Mouse (Mus musculus): ENCODE measurements around the gene Nim1k. TPM values are rescaled to one million over a fixed set of nuclear protein-coding genes. Genes with fewer than 3 reads are reported as not detected.

Gene Nim1k
- polyA plus RNA-seq, 1 experiment, result 0.19 TPM

- TF ChIP-seq POLR2A (IDR thresholded peaks at IDR 0.05; ENCODE audit: insufficient read depth, low read length) (no peak), EP300 (IDR thresholded peaks at IDR 0.05; ENCODE audit: insufficient read depth, low read depth, low read length) (no peak), CTCF (IDR thresholded peaks at IDR 0.05; ENCODE audit: low read depth, low read length) (no peak)
- Histone ChIP-seq H3K27ac (ENCODE audit: insufficient read depth, low read length) (peak overlapping the region; percentile 38; the same call in 1 of the 2 replicates), H3K9me3 (replicated peaks; ENCODE audit: control insufficient read depth, insufficient read depth, low read length, poor library complexity, severe bottlenecking) (no peaks in the 10 kb centered on the region), H3K9ac (ENCODE audit: low read depth, poor library complexity, severe bottlenecking) (peak overlapping the region; percentile 85), H3K4me1 (ENCODE audit: control insufficient read depth, insufficient read depth, low read length) (no peaks in the 10 kb centered on the region), H3K27me3 (ENCODE audit: control insufficient read depth, insufficient read depth, low read length, poor library complexity, severe bottlenecking) (no peaks in the 10 kb centered on the region), H3K36me3 (ENCODE audit: control insufficient read depth, insufficient read depth, low read length, poor library complexity, severe bottlenecking) (peaks cover 31% of the 10 kb centered on the region), H3K4me3 (ENCODE audit: low read depth, low read length) (peak overlapping the region; percentile 98)
Observed at GRCm38 (mm10) chr13:119789851-119790717, 34.4 kb upstream of the Nim1k start.

DNA sequence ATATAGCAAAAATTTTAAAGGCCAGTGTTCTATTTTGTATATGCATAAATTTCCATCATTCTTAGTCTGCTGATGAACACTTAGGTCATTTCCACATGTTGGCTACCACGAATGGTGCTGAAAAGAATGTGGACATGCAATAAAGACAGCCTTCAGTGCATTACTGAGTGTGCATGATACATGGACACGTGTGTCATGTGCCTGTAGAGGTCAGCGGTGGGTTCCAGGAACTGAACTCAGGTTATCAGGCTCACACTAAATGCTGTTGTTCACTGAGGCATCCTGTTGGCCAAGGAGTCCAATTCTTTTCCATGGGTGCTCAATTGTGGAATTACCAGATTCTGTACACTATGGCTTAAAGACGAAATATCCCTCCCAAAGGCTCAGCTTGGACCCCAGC is 27.9 kb upstream of the Nim1k start:
- H3K36me3 ChIP-seq (ENCODE audit: control insufficient read depth, insufficient read depth, low read length, poor library complexity, severe bottlenecking), result peaks cover 69% of the 10 kb centered on the region
- H3K4me3 ChIP-seq (ENCODE audit: low read depth, low read length), result no peak overlapping the region
- TF ChIP-seq POLR2A (IDR thresholded peaks at IDR 0.05; ENCODE audit: insufficient read depth, low read length) (no peak), EP300 (IDR thresholded peaks at IDR 0.05; ENCODE audit: insufficient read depth, low read depth, low read length) (no peak), CTCF (IDR thresholded peaks at IDR 0.05; ENCODE audit: low read depth, low read length) (no peak)
- H3K27me3 ChIP-seq (ENCODE audit: control insufficient read depth, insufficient read depth, low read length, poor library complexity, severe bottlenecking), result no peaks in the 10 kb centered on the region
- no peaks in the 10 kb centered on the region for H3K9me3 ChIP-seq (replicated peaks; ENCODE audit: control insufficient read depth, insufficient read depth, low read length, poor library complexity, severe bottlenecking)
- no peak overlapping the region for H3K27ac ChIP-seq (ENCODE audit: insufficient read depth, low read length)
- H3K4me1 ChIP-seq (ENCODE audit: control insufficient read depth, insufficient read depth, low read length), result no peaks in the 10 kb centered on the region
- no peak overlapping the region for H3K9ac ChIP-seq (ENCODE audit: low read depth, poor library complexity, severe bottlenecking)

DNA sequence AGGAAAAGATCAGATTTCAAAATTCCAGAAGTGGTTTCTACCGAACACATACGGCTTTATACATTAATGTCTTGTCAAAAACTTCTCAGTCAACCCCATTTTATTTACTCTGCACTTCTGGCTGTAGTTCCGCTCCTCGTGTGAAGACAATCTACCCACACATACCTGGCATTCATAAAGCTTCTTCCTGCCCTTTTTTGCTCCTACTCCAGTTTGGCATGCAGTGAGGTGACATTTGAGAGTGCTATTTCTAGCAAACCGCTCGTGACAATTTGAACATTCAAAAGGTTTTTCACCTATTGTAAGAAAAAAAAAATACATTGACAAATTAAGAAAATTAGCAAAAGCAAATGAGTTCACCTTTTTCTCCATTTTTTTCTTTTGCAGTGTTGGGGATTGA is 12.9 kb upstream of the Nim1k start:
- H3K27me3 ChIP-seq (ENCODE audit: control insufficient read depth, insufficient read depth, low read length, poor library complexity, severe bottlenecking), result no peaks in the 10 kb centered on the region
- H3K9ac ChIP-seq (ENCODE audit: low read depth, poor library complexity, severe bottlenecking), result no peak overlapping the region
- no peaks in the 10 kb centered on the region for H3K4me1 ChIP-seq (ENCODE audit: control insufficient read depth, insufficient read depth, low read length)
- TF ChIP-seq EP300 (IDR thresholded peaks at IDR 0.05; ENCODE audit: insufficient read depth, low read depth, low read length), result no peak
- TF ChIP-seq POLR2A (IDR thresholded peaks at IDR 0.05; ENCODE audit: insufficient read depth, low read length), result no peak
- no peak for TF ChIP-seq CTCF (IDR thresholded peaks at IDR 0.05; ENCODE audit: low read depth, low read length)
- no peaks in the 10 kb centered on the region for H3K9me3 ChIP-seq (replicated peaks; ENCODE audit: control insufficient read depth, insufficient read depth, low read length, poor library complexity, severe bottlenecking)
- no peak overlapping the region for H3K4me3 ChIP-seq (ENCODE audit: low read depth, low read length)
- H3K36me3 ChIP-seq (ENCODE audit: control insufficient read depth, insufficient read depth, low read length, poor library complexity, severe bottlenecking), result peaks cover 75% of the 10 kb centered on the region
- no peak overlapping the region for H3K27ac ChIP-seq (ENCODE audit: insufficient read depth, low read length)

GRCm38 (mm10) chr13:119766480-119766879 is 10.8 kb upstream of the Nim1k start:
- no peaks in the 10 kb centered on the region for H3K4me1 ChIP-seq (ENCODE audit: control insufficient read depth, insufficient read depth, low read length)
- no peak overlapping the region for H3K27ac ChIP-seq (ENCODE audit: insufficient read depth, low read length)
- no peak overlapping the region for H3K4me3 ChIP-seq (ENCODE audit: low read depth, low read length)
- no peaks in the 10 kb centered on the region for H3K27me3 ChIP-seq (ENCODE audit: control insufficient read depth, insufficient read depth, low read length, poor library complexity, severe bottlenecking)
- no peaks in the 10 kb centered on the region for H3K9me3 ChIP-seq (replicated peaks; ENCODE audit: control insufficient read depth, insufficient read depth, low read length, poor library complexity, severe bottlenecking)
- H3K9ac ChIP-seq (ENCODE audit: low read depth, poor library complexity, severe bottlenecking), result no peak overlapping the region
- no peak for TF ChIP-seq EP300 (IDR thresholded peaks at IDR 0.05; ENCODE audit: insufficient read depth, low read depth, low read length)
- TF ChIP-seq CTCF (IDR thresholded peaks at IDR 0.05; ENCODE audit: low read depth, low read length), result no peak
- no peak for TF ChIP-seq POLR2A (IDR thresholded peaks at IDR 0.05; ENCODE audit: insufficient read depth, low read length)
- peaks cover 56% of the 10 kb centered on the region for H3K36me3 ChIP-seq (ENCODE audit: control insufficient read depth, insufficient read depth, low read length, poor library complexity, severe bottlenecking)

DNA sequence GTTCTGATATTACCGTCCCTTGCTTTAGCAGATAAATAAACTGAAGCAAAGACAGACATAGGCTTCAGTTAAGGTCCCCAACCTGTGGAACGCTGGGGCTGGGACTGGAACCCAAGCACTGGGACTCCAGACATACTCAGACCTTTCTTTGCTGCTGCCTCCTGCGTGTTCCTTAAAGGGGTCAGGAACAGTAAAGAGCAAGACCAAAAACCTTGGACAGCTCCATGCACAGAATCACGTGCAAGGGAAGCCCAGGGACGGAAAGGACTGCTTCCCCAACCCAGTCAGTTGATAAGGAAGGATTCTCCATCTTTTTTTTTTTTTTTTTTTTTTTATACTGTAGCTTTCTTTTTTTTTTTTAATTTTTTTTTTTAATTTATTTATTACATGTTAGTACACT is 1.1 kb upstream of the Nim1k start:
- TF ChIP-seq EP300 (IDR thresholded peaks at IDR 0.05; ENCODE audit: insufficient read depth, low read depth, low read length) (no peak), CTCF (IDR thresholded peaks at IDR 0.05; ENCODE audit: low read depth, low read length) (no peak), POLR2A (IDR thresholded peaks at IDR 0.05; ENCODE audit: insufficient read depth, low read length) (no peak)
- Histone ChIP-seq H3K27me3 (ENCODE audit: control insufficient read depth, insufficient read depth, low read length, poor library complexity, severe bottlenecking) (no peaks in the 10 kb centered on the region), H3K4me1 (ENCODE audit: control insufficient read depth, insufficient read depth, low read length) (no peaks in the 10 kb centered on the region), H3K9me3 (replicated peaks; ENCODE audit: control insufficient read depth, insufficient read depth, low read length, poor library complexity, severe bottlenecking) (no peaks in the 10 kb centered on the region), H3K27ac (ENCODE audit: insufficient read depth, low read length) (no peak overlapping the region), H3K9ac (ENCODE audit: low read depth, poor library complexity, severe bottlenecking) (no peak overlapping the region), H3K4me3 (ENCODE audit: low read depth, low read length) (no peak overlapping the region), H3K36me3 (ENCODE audit: control insufficient read depth, insufficient read depth, low read length, poor library complexity, severe bottlenecking) (peaks cover 3% of the 10 kb centered on the region; the same call in 1 of the 2 replicates)

DNA sequence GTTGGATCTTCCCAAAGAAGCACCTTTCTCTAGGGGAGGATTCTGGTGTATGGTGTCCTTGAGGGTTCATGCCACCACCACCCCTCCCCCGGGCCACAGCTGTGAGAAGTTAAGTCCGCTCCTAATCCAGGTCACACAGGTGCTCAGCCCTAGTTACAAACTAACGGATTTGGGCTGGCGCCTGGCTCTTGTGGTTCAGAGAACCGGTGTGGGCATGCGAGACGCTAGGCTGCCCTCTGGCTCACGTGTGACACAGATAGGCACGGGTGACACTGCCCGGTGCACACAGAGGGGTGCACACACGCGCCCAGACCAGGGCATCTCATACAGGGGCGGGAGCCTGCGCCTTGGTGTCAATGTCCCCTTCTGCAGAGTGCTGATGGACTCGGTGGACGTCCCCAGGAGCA is 538 bp downstream of the Nim1k start:
- no peak overlapping the region for H3K27ac ChIP-seq (ENCODE audit: insufficient read depth, low read length)
- no peaks in the 10 kb centered on the region for H3K4me1 ChIP-seq (ENCODE audit: control insufficient read depth, insufficient read depth, low read length)
- TF ChIP-seq CTCF (IDR thresholded peaks at IDR 0.05; ENCODE audit: low read depth, low read length) (no peak), EP300 (IDR thresholded peaks at IDR 0.05; ENCODE audit: insufficient read depth, low read depth, low read length) (no peak), POLR2A (IDR thresholded peaks at IDR 0.05; ENCODE audit: insufficient read depth, low read length) (no peak)
- no peaks in the 10 kb centered on the region for H3K9me3 ChIP-seq (replicated peaks; ENCODE audit: control insufficient read depth, insufficient read depth, low read length, poor library complexity, severe bottlenecking)
- H3K27me3 ChIP-seq (ENCODE audit: control insufficient read depth, insufficient read depth, low read length, poor library complexity, severe bottlenecking), result no peaks in the 10 kb centered on the region
- peak overlapping the region; percentile 77 for H3K4me3 ChIP-seq (ENCODE audit: low read depth, low read length)
- H3K9ac ChIP-seq (ENCODE audit: low read depth, poor library complexity, severe bottlenecking), result peak overlapping the region; percentile 47
- H3K36me3 ChIP-seq (ENCODE audit: control insufficient read depth, insufficient read depth, low read length, poor library complexity, severe bottlenecking), result no peaks in the 10 kb centered on the region
